Mouse (Mus musculus) T-helper 1 cell (primary cell): ENCODE data around the gene Ksr1.

Experiments used
- in situ Hi-C: fragments of 300-600 bp; cut with MboI, MseI; formaldehyde crosslinking; loops from one replicate; pipeline ENCODE4 v1.15.1; 2025; ENCODE audit warnings: high pct_unique_total_duplicates

Ksr1 gene

DNA sequence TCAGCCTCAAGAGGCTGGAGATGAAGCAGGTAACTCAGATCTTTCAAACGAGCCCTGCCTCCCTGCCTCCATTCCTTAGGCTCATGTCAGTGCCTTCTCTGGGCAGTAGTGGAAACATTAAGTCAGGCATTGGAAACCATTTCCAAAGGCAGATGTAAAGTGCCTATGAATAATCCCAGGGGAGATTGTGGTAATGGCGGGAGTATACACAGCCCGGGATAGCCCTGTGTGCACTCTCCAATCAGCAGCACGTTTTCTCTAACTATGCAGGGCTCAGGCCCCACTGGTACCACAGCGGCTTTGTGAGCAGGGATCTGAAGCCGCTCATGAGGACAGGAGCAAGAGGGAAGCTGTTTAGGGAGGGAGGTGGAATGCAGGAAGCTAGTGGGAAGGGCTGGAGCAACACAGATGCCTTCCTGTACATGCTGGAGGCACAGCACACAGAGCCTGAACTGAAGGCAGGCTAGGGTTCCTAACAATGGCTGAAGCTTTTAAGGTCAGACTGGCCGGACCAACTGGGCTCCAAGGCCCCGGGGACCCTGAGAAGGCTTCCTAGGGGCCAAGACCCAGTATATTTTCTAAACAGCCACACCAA is 99.5 kb downstream of the Ksr1 start:
- in situ Hi-C loops = no loop called here

DNA sequence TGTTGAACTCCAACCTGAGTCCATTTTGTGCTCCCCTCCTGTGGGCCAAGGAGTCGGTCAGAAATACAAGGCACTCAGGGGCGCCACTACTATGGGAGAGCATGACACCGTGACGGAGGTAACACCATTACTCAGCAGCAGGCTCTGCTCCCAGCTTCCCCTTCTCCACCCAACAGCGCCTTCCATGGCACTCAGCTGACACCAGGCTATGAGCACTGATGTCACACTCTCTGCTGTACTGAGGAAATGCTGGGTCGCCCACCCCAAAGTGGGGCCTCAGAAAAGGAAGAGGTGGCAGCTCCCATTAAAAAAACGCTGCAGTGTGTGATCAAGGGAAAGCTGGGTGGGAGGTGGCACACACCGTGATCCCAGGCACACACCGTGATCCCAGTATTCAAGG is 101.0 kb downstream of the Ksr1 start:
- in situ Hi-C loops = no loop called here

DNA sequence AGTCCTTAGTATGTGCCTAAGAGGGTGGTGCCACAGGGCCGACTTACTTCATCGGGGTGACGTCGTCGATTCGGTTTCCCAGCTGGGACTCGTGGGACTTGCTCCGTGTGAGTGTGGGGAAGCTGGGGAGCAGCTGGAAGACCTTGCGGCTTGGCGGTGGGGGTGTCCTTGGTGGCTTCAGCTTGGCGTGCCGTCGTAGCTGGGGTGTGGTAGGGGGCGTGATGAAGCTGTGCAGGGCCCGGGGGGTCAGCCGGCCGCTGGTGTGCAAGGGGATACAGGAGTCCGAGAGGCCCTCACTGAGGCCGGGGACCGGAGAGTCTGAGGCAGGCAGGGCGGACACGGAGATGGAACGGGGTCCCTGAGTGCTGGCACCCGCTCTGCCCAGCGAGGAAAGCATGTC is 101.4 kb downstream of the Ksr1 start:
- in situ Hi-C loops = no loop called here

- in situ Hi-C loops = no loop called here
Observed at GRCm38 (mm10) chr11:79041908-79042430, 104.2 kb downstream of the Ksr1 start.

DNA sequence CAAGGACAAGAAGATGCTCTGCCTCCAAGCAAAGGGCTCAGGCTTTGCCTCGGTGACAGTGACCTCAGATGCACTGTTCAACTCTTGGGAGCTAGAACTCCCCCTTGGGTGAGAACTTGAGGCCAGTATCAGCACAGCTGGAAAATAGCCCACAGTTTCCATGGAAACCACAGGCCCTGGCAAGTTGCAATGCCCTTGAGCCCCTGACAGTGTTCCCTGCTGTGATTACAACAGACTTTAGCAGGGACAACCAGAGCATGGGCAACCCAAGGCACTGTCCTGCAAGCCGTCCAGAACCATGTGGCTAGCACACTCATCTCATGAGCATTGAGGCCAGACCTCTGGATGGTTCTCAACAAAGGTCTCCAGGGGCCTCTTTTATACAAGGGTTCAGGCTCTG is 106.7 kb downstream of the Ksr1 start:
- in situ Hi-C loops = no loop called here

GRCm38 (mm10) chr11:79037555-79037954 is 108.7 kb downstream of the Ksr1 start:
- in situ Hi-C loops = no loop called here

DNA sequence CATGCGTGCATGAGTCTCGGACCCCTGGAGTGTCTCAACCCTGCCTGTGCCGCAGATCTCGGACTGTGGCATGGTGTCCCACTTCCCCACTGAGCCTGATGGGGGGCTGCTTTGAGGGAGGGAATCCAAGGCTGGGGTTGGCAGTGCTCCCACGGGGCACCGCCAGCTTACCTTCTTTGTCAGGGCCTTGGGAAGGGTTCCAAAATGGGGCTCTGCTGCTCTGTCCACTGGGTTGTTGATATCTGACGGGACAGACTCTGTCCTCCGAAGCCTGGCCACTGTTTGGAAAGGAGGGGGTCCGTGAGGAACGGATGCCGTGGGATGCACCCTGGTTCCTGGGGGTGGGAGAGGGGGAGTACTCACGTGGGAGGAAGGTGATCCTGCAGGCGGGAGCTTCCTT is 109.9 kb downstream of the Ksr1 start:
- in situ Hi-C loops = no loop called here

DNA sequence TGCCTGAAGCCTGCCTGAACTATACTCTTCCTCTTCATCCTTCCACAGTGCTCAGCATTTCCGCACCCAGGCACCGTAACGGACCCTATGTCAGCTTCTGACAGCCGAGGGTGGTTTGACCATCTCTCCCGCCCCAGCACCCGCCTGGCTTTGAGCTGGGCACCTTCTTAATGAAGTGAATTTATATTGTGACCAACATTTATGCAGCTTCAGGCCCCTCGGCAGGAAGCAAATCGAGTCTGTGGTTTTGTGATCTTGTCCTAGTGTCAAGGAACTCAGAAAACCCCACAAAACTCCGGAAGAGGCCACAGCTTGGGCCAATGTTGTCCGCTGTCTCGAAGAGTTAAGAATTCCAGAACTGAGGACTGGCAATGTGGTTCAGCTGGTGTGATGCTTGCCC is 112.6 kb downstream of the Ksr1 start:
- in situ Hi-C loops = no loop called here

- in situ Hi-C loops = no loop called here
Observed at GRCm38 (mm10) chr11:79033021-79033420, 113.2 kb downstream of the Ksr1 start.

DNA sequence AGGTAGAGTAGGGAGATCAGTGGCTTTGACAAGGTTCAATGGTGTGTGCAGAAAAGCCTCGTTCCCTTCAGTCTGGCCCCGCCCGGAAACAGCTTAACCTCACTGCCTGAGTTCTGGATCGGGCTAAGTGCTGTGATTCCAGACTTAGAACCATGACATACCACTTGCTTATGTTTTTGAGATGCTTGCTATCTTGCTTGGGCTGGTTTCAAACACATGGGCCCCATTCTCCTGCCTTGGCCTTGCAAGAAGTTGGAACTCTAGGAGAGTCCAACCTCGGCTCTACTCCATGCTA is 114.8 kb downstream of the Ksr1 start:
- in situ Hi-C loops = no loop called here

DNA sequence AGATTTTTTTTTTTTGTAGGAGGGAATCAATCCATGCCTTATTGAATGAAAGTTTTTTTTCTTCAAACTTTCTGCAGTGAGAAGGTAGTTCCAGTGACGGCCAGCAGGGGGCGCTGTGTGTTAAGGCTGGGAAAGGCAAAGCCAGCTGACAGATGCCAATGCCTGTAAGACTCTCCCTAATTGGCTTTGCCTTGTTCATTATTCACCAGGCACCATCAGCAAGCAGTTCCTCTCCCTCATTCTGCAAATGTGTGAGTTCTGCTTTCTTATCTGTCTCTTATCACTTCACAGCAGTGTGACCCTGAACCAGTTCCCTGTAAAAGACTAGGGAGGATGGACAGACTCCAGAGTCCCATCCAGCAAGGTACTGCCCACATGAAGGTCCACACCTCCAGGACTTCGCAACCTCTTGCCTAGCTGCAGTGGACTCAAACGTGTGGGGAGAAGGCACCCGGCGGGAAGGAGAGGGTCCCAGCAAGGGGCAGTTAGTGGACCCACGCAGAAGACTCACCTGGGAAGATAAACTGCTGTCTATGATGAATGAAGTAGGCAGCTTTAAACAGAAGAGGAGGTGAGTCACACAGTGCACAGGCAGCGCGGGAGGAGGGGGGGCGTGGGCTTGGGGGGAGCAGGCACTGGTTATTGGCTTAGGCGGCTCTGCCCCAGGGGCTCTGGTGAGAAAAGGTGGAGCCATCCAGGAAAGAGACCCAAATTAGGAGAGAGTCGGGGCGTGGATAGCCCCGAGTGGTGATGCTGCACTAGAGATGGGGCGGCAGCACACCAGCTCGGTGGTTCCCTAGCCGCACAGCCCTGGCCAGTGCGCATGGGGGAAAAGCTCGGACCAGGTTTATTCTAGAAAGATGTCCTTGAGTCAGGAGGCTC is 115.4 kb downstream of the Ksr1 start:
- in situ Hi-C loops = no loop called here

DNA sequence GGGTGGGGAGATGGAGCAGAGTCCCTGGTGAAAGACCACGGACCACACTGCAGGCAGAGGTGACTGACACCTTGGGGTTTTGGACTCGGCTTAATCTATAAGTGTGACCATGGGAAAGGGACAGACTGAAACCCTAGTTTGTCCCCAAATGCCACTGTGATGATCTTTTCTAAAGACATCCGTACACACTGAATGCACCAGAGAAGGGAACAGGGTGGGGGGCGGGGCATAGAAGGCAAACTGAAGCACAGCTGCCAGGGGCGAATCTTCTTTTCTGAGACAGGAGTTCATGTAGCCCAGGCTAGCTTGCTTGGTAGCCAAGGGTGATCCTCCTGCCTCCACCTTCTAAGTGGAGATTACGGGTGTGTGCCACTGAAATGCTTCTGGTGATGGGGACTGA is 122.5 kb downstream of the Ksr1 start:
- in situ Hi-C loops = loop anchor here (5.0 kb wide), 1 partner anchor 189 kb away; no protein-coding TSS in a partner anchor

- in situ Hi-C loops = loop anchor here (5.0 kb wide), 1 partner anchor 189 kb away; no protein-coding TSS in a partner anchor
Observed at GRCm38 (mm10) chr11:79023342-79023741, 122.9 kb downstream of the Ksr1 start.

DNA sequence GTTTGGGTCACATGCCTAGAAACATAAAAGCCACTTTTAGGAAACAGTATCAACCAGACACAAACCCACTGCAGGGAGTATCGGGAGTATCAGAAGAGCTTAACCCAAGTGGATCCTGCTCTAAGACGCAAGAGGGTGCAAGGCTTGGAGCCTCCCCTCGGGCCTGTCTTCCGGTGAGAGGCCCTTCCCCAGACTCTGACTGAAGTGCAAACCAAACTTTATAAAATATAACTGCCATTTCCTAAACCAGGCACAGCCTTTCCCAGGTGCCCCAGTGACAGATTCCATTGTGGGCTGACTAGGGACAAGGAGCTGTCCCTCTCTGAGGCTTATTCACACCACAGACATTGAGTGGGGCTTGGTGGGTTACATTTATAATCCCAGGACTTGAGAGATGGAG is 123.4 kb downstream of the Ksr1 start:
- in situ Hi-C loops = loop anchor here (5.0 kb wide), 1 partner anchor 189 kb away; no protein-coding TSS in a partner anchor

GRCm38 (mm10) chr11:79020535-79021045 is 125.6 kb downstream of the Ksr1 start:
- in situ Hi-C loops = loop anchor here (5.0 kb wide), 1 partner anchor 192 kb away; no protein-coding TSS in a partner anchor

- in situ Hi-C loops = loop anchor here (5.0 kb wide), 2 partner anchors 58 to 192 kb away; no protein-coding TSS in a partner anchor
Observed at GRCm38 (mm10) chr11:79019839-79020534, 126.2 kb downstream of the Ksr1 start.

GRCm38 (mm10) chr11:79018954-79019704 is 127.1 kb downstream of the Ksr1 start:
- in situ Hi-C loops = loop anchor here (5.0 kb wide), 1 partner anchor 57 kb away; no protein-coding TSS in a partner anchor

DNA sequence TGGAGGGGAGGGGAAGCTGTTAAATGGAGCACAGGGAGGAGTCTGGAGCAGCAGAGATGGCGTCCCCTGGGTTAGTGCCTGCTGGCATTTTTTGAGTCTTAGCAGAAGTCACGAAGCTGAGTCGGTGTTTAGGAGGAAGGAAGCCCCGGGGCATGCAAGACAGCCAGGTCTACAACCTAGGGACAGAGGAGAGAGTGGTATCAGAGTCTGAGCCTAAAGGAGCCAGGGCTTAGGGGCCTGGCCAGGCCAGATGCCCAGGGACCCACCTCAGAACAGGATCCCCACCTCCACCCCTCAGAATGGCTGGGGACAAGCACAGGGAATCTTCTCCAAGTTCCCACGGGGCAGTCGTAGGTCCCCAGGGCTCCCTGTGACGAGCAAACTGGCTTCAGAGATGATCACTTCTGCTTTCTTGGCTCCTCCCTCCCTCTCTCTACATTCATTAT is 129.0 kb downstream of the Ksr1 start:
- in situ Hi-C loops = loop anchor here (5.0 kb wide), 1 partner anchor 55 kb away; no protein-coding TSS in a partner anchor

GRCm38 (mm10) chr11:79016236-79016635 is 130.0 kb downstream of the Ksr1 start:
- in situ Hi-C loops = loop anchor here (5.0 kb wide), 1 partner anchor 54 kb away; no protein-coding TSS in a partner anchor

DNA sequence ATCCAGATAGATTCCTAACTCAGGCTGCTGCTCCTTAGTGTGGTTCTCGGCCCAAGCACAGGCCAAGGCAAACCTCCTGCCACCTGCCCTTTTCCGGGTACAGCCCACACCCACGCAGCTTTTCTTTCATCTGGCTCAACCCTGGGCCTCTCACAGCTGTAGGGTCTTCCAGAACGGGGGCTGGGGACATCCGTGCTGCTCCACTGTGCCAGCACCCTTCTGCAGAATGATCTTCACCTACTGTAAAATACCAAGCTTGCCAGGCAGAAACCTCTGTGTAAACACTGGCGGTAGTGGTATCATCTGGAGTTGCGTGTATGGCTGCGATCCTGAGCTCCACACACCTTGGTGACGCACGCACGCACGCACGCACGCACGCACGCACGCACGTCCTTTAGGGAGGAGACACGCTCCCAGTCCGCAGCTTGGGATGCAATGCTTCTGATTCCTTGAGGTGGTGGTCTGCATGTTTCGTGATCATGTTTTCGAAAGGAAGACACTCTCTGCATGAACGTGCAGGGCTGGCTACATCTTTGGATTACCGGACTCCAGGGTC is 130.5 kb downstream of the Ksr1 start:
- in situ Hi-C loops = loop anchor here (5.0 kb wide), 1 partner anchor 53 kb away; no protein-coding TSS in a partner anchor
